Mouse (Mus musculus): ENCODE measurements around the gene Mbnl1. TPM values are rescaled to one million over a fixed set of nuclear protein-coding genes. Genes with fewer than 3 reads are reported as not detected.

Gene Mbnl1
- polyA plus RNA-seq, 1 experiment from 2014 or later = 46.9 TPM

DNA sequence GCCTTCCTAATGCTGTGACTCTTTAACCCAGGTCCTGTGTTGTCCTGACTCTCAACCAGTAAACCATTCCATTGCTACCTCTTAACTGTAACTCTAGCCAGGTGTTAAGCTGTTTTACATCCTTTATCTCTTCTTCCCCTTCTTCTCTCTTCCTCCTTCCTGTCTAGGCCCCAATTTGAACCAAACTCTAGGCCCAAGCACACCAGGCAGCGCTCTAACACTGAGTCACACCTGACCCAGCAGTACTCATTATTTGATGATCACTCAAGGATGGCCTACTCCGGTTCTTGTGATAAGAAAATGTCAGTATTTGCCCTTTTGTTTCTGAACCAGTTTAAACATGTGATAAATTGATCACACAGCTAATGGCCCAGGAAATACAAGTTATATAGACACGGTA, 92.6 kb downstream of the Mbnl1 start:
- H3K4me3 ChIP-seq = no peak overlapping the region
- H3K9me3 ChIP-seq (replicated peaks) = no peaks in the 10 kb centered on the region
- H3K27ac ChIP-seq = no peak overlapping the region
- H3K4me2 ChIP-seq (replicated peaks) = no peak overlapping the region
- no peak for ATAC-seq (ENCODE audit: low FRiP score)
- H3K27me3 ChIP-seq = no peaks in the 10 kb centered on the region
- 84% methylated on average over 3 of the region's 3 CpGs for WGBS
- H3K9ac ChIP-seq = no peak overlapping the region
- H3K4me1 ChIP-seq = peaks cover 32% of the 10 kb centered on the region
- H3K36me3 ChIP-seq = no peaks in the 10 kb centered on the region

- H3K4me1 ChIP-seq = peaks cover 34% of the 10 kb centered on the region
- WGBS = 86% methylated on average over 3 of the region's 3 CpGs
Observed at GRCm38 (mm10) chr3:60565950-60566349, 93.3 kb downstream of the Mbnl1 start.

GRCm38 (mm10) chr3:60568171-60568684, 95.6 kb downstream of the Mbnl1 start:
- no peak overlapping the region for H3K27ac ChIP-seq
- H3K36me3 ChIP-seq = no peaks in the 10 kb centered on the region
- 37% methylated on average over 1 of the region's 1 CpGs for WGBS
- no peaks in the 10 kb centered on the region for H3K9me3 ChIP-seq (replicated peaks)
- no peak overlapping the region for H3K4me2 ChIP-seq (replicated peaks)
- H3K4me1 ChIP-seq = peaks cover 31% of the 10 kb centered on the region
- ATAC-seq (ENCODE audit: low FRiP score) = no peak
- H3K4me3 ChIP-seq = no peak overlapping the region
- H3K9ac ChIP-seq = no peak overlapping the region
- H3K27me3 ChIP-seq = no peaks in the 10 kb centered on the region

More at GRCm38 (mm10) chr3:60565950-60566349, 93.3 kb downstream of the Mbnl1 start:
- no peaks in the 10 kb centered on the region for H3K36me3 ChIP-seq
- no peak overlapping the region for H3K4me2 ChIP-seq (replicated peaks)
- no peak for ATAC-seq (ENCODE audit: low FRiP score)
- H3K9me3 ChIP-seq (replicated peaks) = no peaks in the 10 kb centered on the region
- H3K27me3 ChIP-seq = no peaks in the 10 kb centered on the region
- no peak overlapping the region for H3K9ac ChIP-seq
- H3K27ac ChIP-seq = no peak overlapping the region
- no peak overlapping the region for H3K4me3 ChIP-seq

GRCm38 (mm10) chr3:60568801-60569568, 96.4 kb downstream of the Mbnl1 start:
- no peak overlapping the region for H3K4me2 ChIP-seq (replicated peaks)
- no peak overlapping the region for H3K4me3 ChIP-seq
- 62% methylated on average over 6 of the region's 6 CpGs for WGBS
- H3K27me3 ChIP-seq = no peaks in the 10 kb centered on the region
- H3K9ac ChIP-seq = no peak overlapping the region
- 0 out of 2 replicates have a peak, but pooled peaks have one; percentile 51 for ATAC-seq (ENCODE audit: low FRiP score)
- no peak overlapping the region for H3K27ac ChIP-seq
- H3K9me3 ChIP-seq (replicated peaks) = no peaks in the 10 kb centered on the region
- H3K36me3 ChIP-seq = no peaks in the 10 kb centered on the region
- H3K4me1 ChIP-seq = peaks cover 24% of the 10 kb centered on the region

GRCm38 (mm10) chr3:60569781-60570180, 97.2 kb downstream of the Mbnl1 start:
- Histone ChIP-seq H3K4me1 (peaks cover 23% of the 10 kb centered on the region), H3K36me3 (no peaks in the 10 kb centered on the region), H3K4me3 (no peak overlapping the region), H3K9ac (no peak overlapping the region), H3K4me2 (replicated peaks) (no peak overlapping the region), H3K27ac (0 out of 2 replicates have a peak overlapping the region, but pooled peaks have one; percentile 35), H3K27me3 (no peaks in the 10 kb centered on the region), H3K9me3 (replicated peaks) (no peaks in the 10 kb centered on the region)
- ATAC-seq (ENCODE audit: low FRiP score) = peak; percentile 76
- 38% methylated on average over 2 of the region's 2 CpGs for WGBS

DNA sequence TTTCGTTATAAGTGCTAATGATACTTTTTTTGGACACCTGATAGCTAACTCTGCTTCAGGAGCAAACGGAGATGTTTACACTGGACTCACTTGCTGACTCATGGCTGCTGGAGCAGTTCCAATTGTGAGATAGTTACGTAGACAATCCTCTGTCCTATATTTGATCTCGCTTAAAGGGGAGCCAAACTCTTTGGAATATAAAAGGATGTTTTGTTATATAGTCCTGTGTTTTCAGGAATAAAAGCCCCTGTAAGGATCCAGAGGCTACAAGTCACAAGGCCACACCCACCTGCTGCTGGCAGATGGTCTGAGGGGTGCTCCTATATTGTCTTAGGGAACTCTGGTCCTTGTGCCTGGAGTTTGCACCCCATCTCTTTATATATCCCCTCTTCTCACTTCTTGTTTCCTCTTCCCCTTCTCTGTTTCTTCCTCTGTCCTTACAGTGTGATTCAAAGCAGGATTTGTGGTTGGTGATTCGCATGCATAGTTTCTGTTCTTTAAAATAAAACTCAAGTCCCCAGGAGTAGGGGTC, 97.9 kb downstream of the Mbnl1 start:
- ATAC-seq (ENCODE audit: low FRiP score) = no peak
- Histone ChIP-seq H3K9ac (no peak overlapping the region), H3K27me3 (no peaks in the 10 kb centered on the region), H3K36me3 (no peaks in the 10 kb centered on the region), H3K4me3 (no peak overlapping the region), H3K4me1 (peaks cover 21% of the 10 kb centered on the region), H3K9me3 (replicated peaks) (no peaks in the 10 kb centered on the region), H3K27ac (no peak overlapping the region), H3K4me2 (replicated peaks) (no peak overlapping the region)
- 70% methylated on average over 5 of the region's 5 CpGs for WGBS

GRCm38 (mm10) chr3:60571493-60571892, 98.9 kb downstream of the Mbnl1 start:
- 80% methylated on average over 1 of the region's 1 CpGs for WGBS
- Histone ChIP-seq H3K9me3 (replicated peaks) (no peaks in the 10 kb centered on the region), H3K4me2 (replicated peaks) (no peak overlapping the region), H3K4me3 (no peak overlapping the region), H3K27me3 (no peaks in the 10 kb centered on the region), H3K36me3 (no peaks in the 10 kb centered on the region), H3K9ac (no peak overlapping the region), H3K4me1 (peaks cover 13% of the 10 kb centered on the region), H3K27ac (no peak overlapping the region)
- no peak for ATAC-seq (ENCODE audit: low FRiP score)

DNA sequence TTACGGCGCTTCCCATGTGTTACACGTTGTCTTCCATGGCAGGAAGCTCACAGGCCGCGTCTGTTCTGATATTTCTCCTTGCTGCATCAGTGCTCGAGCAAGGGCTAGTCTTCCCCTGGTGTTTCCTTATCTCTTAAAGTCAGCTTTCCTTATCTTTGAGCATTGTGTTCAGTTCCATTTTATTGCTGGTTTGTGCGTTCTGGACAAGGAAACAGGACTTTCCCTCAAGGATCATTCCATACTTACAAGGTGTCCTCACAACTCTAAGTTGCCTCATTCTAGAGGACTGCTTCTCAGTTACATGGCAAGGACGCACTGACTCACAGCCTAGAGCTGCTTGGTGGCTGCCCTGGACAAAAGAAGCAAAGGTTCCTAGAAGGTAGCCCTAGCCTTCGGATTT, 101.6 kb downstream of the Mbnl1 start:
- WGBS = 90% methylated on average over 9 of the region's 9 CpGs
- no peak for ATAC-seq (ENCODE audit: low FRiP score)
- no peak overlapping the region for H3K27ac ChIP-seq
- no peaks in the 10 kb centered on the region for H3K27me3 ChIP-seq
- no peak overlapping the region for H3K4me3 ChIP-seq
- H3K9me3 ChIP-seq (replicated peaks) = no peaks in the 10 kb centered on the region
- H3K9ac ChIP-seq = no peak overlapping the region
- H3K36me3 ChIP-seq = no peaks in the 10 kb centered on the region
- no peak overlapping the region for H3K4me2 ChIP-seq (replicated peaks)
- peaks cover 10% of the 10 kb centered on the region for H3K4me1 ChIP-seq

DNA sequence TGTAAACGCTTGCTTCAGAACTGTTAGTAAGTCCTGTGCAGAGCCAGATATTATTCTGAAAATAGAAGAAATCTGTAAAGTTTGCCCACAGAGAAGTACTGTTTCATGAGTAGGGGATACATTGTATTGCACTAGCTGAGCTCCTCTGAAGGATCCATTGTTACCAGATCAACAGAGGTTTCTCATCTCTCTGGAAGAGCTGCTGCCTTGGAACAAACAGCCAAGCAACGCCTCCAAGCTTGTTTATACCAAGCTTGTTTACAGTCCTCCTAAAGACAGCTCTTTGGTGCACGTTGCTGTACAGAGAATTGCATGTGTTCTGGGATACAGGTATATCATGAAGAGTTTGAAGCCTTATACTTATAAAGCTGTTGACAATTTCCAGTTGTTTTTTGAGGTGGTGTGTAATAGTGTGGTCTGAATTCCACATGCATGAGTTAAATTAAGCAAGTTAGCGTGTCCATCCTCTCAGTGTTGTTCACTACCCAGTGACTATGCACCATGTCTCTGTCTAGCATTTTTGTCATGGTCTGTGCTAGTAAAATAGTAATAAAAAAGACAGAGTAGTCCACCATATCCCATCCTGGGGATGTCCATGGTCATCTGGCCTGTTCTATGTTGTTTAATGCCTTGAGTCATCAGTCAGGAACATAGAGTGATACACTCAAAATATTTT, 102.4 kb downstream of the Mbnl1 start:
- ATAC-seq (ENCODE audit: low FRiP score) = no peak
- Histone ChIP-seq H3K4me2 (replicated peaks) (no peak overlapping the region), H3K27ac (no peak overlapping the region)

GRCm38 (mm10) chr3:60575945-60576344, 103.3 kb downstream of the Mbnl1 start:
- WGBS = 57% methylated on average over 2 of the region's 2 CpGs
- Histone ChIP-seq H3K4me2 (replicated peaks) (no peak overlapping the region), H3K36me3 (no peaks in the 10 kb centered on the region), H3K4me1 (peaks cover 6% of the 10 kb centered on the region), H3K9me3 (replicated peaks) (no peaks in the 10 kb centered on the region), H3K9ac (no peak overlapping the region), H3K27me3 (no peaks in the 10 kb centered on the region), H3K27ac (no peak overlapping the region), H3K4me3 (no peak overlapping the region)
- no peak for ATAC-seq (ENCODE audit: low FRiP score)

More for the DNA sequence above, 102.4 kb downstream of the Mbnl1 start:
- WGBS = 88% methylated on average over 4 of the region's 4 CpGs
- Histone ChIP-seq H3K36me3 (no peaks in the 10 kb centered on the region), H3K9me3 (replicated peaks) (no peaks in the 10 kb centered on the region), H3K27me3 (no peaks in the 10 kb centered on the region), H3K4me1 (peaks cover 3% of the 10 kb centered on the region; the same call in 1 of the 2 replicates), H3K4me3 (no peak overlapping the region), H3K9ac (no peak overlapping the region)

DNA sequence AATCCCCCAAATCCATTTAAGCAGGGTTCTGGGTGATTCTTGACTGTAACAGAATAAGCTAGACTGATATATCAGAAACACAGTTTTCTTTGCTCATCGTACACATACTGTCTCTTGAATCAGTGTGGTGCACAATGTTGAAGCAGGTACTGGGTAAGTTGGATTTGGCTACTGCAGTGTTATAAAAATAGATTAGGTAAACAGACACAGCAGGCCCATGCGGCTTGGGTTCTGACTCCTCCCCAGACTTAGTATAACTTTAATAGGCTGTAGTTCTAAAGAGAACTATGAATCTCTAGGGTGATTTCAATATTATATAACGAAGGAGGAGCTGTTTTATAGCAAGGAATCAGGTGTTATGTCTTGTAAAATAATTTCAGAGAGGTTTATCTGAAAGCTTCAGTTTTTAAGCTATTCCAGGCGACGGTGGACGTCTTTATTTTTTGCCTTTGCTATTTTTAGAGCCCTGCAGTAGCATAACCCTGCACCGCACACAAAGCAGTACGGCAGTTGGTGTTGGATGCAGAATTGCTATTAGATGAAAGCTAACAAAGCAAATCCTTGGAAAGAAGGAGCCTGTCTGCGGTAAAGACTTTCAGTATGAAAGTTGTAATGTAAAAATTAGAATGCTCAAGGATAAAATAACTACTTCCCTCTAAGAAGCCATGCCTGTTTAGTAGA, 103.9 kb downstream of the Mbnl1 start:
- WGBS = 71% methylated on average over 9 of the region's 9 CpGs

GRCm38 (mm10) chr3:60579880-60580279, 107.2 kb downstream of the Mbnl1 start:
- no peaks in the 10 kb centered on the region for H3K27me3 ChIP-seq
- H3K9ac ChIP-seq = no peak overlapping the region
- no peaks in the 10 kb centered on the region for H3K9me3 ChIP-seq (replicated peaks)
- ATAC-seq (ENCODE audit: low FRiP score) = no peak
- no peak overlapping the region for H3K4me2 ChIP-seq (replicated peaks)
- H3K4me1 ChIP-seq = peaks cover 10% of the 10 kb centered on the region
- 96% methylated on average over 4 of the region's 4 CpGs for WGBS
- no peak overlapping the region for H3K4me3 ChIP-seq
- no peak overlapping the region for H3K27ac ChIP-seq
- no peaks in the 10 kb centered on the region for H3K36me3 ChIP-seq

More for the DNA sequence above, 103.9 kb downstream of the Mbnl1 start:
- Histone ChIP-seq H3K27ac (no peak overlapping the region), H3K9ac (no peak overlapping the region), H3K4me3 (no peak overlapping the region), H3K4me2 (replicated peaks) (no peak overlapping the region), H3K9me3 (replicated peaks) (no peaks in the 10 kb centered on the region), H3K36me3 (no peaks in the 10 kb centered on the region), H3K4me1 (peaks cover 6% of the 10 kb centered on the region), H3K27me3 (no peaks in the 10 kb centered on the region)
- ATAC-seq (ENCODE audit: low FRiP score) = no peak
